Mouse (Mus musculus): ENCODE measurements around the gene Ckap4.
"Not testable (repeated sequence)": the region's sequence is repeated elsewhere in the genome, so short reads cannot be mapped to it uniquely, and the experiment has no call there.

Gene Ckap4

DNA sequence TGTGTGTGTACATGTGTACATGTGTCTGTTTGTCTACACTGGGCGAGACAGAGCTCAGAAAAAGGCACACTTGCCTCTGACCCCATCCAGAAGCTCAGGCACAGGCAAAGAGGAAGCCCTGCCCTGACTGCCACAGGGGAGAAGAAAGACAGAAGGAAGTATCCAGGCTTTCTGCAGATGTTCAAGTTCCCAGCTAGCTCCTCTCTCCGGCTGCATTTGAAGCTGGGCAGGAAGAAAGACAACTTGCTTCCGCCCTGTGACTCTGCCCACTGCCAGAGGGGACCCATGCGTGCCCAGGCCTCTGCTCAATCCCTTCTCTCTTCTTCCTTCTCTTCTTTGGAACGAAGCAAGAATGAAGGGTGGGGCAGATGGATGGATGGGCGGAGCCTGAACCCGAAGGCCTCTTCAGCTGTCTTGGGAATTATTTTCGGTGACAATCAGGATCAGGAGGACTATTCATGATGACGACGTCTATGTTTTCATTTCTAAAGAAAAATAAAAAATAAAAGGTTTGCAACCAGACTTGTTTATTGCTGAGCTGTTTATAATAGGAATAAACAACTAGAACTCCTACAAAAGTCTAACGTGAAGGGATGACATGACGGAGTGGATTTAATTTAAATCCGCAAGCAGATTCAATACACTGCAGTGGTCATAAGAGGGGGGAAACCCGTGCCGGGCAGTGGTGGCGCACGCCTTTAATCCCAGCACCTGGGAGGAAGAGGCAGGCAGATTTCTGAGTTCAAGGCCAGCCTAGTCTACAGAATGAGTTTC, 15.5 kb upstream of the Ckap4 start:
- no peak for DNase-seq (ENCODE audit: low spot score)

- DNase-seq (ENCODE audit: low spot score) = peak; percentile 46
Measured at GRCm38 (mm10) chr10:84544841-84545610, 11.2 kb upstream of the Ckap4 start.

DNA sequence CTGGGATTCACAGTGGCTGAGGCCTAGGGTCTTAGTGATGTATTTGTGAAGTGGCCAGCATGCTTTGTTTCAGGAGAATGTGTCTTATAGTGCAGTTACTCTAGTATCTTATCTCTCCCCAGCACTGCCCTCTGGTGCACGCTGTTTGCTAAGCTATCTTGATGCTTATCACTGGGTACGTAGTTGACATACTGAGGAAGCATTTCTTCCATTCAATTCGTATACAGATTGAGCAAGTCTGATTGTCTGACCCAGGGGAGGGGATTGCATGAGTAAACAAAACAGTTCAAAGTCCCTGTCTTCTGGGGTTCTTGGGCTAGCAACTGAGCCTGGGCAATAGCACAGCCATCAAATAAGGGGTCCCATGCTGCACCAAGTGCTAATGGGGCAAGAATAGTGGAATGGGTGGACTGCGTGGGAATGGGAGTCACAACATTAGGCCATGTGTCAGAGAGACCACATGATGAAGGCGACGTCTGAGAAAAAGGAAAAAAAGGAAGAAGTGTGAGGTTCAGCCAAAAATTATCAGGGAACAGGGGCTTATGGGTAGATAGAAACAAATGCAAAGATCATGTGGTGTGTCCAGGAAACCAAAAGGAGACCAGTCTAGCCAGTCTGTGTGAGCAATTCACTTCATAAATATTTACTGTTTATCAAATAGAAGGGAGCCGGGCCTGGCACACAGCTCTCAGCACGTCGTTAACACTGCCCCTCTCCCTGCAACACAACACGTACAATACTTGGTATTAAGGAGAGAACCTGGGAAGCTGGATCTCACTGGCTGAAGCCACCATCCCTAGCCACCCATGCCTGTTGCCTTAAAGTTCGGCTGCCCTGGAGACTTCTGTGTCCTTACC, 9.2 kb upstream of the Ckap4 start:
- DNase-seq (ENCODE audit: low spot score) = no peak

DNA sequence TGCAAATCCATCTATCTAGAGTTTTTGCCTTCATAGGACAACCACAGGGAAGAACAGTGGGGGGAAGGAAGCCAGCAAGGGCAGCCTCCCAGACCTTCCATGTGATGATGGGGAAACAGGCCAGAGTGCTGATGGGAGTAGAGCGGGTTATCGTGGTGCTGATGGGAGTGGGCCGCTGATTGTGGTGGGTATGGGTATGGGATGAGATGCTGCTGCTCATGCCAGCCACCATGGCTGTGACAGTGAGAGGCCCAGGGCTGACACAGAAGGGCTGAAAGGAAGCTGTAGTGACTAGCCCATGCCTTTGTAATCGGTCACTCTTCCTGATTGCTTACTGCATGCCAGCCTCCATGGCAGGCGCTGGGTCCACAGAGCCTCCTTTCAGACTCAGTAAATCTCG, 5.8 kb upstream of the Ckap4 start:
- DNase-seq (ENCODE audit: low spot score) = no peak

- DNase-seq (ENCODE audit: low spot score) = peak; percentile 37
Measured at GRCm38 (mm10) chr10:84535859-84536258, 2.0 kb upstream of the Ckap4 start.

GRCm38 (mm10) chr10:84535458-84535857, 1.6 kb upstream of the Ckap4 start:
- DNase-seq (ENCODE audit: low spot score) = no peak

DNA sequence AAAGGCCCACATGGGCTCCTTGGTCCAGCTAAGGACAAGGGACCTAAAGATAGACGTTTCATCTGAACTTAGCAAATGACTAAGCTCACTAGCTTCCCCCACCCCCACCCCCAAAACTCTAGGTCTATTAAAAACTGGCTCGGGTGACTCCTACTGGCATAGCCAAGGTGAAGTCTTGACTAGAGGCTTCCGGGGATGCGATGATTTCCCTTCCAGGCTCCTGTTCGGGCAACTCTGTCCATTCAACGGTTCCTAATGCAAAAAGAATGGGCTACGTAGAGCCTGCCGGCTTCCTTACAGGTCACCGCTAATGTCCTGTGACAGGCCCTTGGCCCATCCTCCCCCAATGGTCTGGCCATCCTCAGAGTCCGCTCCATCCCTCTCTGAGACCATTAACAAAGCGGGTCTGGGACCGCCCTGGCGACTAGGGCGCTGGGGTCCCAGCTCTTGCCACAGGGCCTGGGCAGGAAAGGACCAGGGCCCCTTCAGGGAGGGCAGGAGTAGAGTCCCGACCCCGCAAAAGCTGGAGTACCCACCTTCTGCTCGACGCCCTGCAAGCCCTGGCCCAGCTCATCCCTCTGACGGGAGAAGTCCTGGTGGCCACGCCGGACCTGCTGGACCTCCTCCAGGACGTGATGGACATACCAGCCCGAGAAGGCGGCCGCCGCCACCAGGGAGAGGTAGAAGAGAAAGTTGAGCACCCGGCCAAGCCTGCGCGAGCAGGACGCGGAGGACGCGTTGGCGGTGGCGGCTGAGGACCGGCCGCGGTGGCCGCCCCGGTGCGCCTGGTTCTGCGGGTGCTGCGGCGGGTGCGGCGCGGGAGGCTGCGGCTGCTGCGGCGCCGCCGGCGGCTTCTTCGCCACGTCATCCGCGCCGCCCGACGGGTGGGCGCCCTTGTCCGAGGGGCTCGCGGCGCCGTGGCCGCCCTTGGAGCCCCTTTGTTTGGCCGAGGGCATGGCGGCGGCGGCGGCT, 665 bp downstream of the Ckap4 start:
- peak; percentile 62 for DNase-seq (ENCODE audit: low spot score)

DNA sequence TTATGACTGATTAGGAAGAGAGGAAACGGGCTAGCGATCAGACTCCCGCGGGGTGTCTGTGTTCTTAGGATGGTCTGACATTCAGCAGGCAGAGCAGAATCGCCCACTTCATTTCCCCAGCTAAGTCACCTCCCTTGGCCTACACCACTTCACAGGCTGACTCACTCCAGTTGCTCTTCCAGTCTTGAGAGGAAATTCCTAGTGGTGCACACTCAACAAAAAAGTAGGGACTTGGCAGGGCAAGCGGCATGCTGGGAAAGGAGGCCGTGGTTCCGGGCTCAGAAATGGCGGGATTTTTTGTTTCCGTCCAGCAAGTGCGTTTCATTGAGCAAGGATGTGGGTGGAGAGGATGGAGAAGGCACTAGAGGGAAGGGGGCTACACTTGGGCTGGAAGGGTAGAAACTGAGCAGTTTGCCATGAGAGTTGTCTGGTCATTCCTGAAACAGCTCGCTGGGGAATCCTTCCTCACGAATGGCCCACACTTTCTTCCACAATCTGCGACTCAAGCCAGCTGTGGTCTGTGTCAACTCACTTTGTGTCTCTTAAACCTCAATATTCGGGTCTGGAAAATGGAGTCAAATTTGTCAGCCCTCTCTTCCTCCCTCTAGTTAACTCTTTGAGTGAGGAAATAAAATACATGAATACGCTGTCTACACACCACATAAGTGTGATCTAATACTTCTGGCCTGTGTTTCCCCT, 1.5 kb downstream of the Ckap4 start:
- DNase-seq (ENCODE audit: low spot score) = no peak

DNA sequence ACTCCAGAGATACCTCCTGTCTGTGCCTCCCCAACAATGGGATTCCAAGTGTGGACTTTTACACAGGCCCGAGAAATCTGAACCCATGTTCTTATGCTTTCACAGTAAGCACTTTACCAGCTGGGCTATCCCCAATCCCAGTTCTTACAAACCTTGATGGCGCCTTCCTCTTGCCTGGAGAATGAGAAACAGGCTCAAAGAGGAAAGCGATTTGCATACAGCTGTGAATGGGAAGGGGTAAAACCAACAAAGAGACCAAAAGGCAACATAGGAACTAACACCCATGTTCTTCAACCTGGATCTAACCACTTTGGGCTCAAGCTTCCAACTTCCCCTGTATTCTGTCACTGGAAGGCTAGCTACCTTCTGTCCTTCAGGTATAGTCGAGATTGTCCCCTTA, 2.3 kb downstream of the Ckap4 start:
- DNase-seq (ENCODE audit: low spot score) = no peak

DNA sequence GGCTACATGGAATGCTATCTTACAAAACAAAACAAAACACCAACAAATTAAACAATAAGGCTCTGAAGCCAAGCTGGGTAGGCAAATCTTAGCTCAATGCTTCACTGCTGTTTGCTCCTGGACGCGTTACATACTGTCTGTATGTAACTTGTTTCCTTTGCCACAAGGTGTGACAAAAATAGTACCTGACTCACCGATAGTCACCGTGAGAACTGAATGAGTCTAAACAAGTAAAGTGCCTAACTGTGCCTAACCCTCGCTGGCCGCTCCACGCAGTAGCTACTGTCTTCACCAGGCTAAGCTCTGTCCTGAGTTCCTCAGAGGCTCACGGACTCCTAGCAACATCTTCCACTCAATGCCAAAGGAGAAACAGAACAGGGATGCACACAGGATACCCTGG, 3.5 kb downstream of the Ckap4 start:
- DNase-seq (ENCODE audit: low spot score) = no peak

- DNase-seq (ENCODE audit: low spot score) = no peak
Measured at GRCm38 (mm10) chr10:84527631-84528030, 6.2 kb downstream of the Ckap4 start.

DNA sequence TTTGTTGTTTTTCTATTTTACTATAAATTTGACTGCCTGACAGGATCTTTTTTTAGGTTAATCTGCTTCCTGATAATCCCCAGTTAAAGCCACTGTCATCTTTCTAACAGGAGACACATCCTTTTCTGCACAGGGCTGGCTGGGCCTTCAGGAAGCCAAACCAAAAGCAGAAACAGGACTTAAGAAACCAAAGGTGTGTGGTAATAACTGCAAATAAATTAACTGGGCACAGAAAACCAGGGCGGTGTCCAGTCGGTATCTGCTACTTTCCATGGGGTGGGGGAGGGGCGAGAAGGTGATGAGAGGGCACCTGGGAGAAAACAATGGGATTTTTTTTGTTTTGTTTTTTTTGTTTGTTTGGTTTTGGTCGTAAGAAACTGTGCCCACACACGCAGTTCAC, 6.8 kb downstream of the Ckap4 start:
- DNase-seq (ENCODE audit: low spot score) = no peak

- no peak for DNase-seq (ENCODE audit: low spot score)
Measured at GRCm38 (mm10) chr10:84526488-84526887, 7.4 kb downstream of the Ckap4 start.

- no peak for DNase-seq (ENCODE audit: low spot score)
Measured at GRCm38 (mm10) chr10:84523682-84524081, 10.2 kb downstream of the Ckap4 start.

DNA sequence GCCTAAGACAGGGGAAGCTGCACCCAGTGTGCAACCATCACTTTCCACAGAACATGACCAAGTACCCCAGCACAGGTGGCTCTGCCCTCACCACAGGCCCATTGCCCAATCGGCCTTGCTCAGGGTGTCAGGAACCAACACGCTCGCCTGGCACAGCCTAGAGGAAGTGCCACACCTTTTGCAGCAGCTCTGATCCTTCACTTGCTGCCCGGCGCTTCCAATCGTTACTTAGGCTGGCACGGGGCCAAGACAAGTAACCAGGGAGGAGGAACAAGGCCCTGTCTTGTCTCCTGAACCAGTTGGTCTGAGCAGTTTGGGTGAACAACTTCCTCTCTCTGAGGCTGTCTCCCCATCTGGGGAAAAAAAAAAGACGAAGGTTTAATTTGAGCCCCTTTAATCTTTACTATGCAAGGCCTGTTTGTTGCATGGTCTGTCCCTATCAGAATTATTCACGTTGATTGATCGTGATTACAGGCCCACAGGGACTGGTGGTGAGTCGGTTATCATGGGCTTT, 17.4 kb downstream of the Ckap4 start:
- peak; percentile 44 for DNase-seq (ENCODE audit: low spot score)

- DNase-seq (ENCODE audit: low spot score) = not testable (repeated sequence)
Measured at GRCm38 (mm10) chr10:84515980-84516379, 17.9 kb downstream of the Ckap4 start.

- DNase-seq (ENCODE audit: low spot score) = peak; percentile 19
Measured at GRCm38 (mm10) chr10:84515512-84515950, 18.3 kb downstream of the Ckap4 start.

- DNase-seq (ENCODE audit: low spot score) = peak; percentile 58
Measured at GRCm38 (mm10) chr10:84514038-84514578, 19.8 kb downstream of the Ckap4 start.

DNA sequence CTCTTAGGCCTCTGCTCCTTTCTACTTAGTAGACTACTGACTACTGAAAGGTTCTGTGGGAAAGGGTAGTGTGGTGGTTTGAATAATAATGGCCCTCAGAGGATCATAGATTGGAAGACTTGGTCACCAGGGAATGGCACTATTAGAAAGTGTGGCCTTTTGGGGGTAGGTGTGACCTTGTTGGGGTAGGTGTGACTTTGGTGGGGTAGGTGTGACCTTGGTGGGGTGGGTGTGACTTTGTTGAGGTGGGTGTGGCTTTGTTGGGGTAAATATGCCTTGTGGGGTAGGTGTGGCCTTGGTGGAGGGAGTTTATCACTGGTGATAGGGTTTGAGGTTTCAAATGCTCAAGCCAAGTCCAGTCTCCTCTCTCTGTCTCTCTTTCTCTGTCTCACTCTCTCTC, 21.1 kb downstream of the Ckap4 start:
- DNase-seq (ENCODE audit: low spot score) = no peak

- no peak for DNase-seq (ENCODE audit: low spot score)
Measured at GRCm38 (mm10) chr10:84508603-84509002, 25.3 kb downstream of the Ckap4 start.
